Mouse (Mus musculus) liver, adult 2 months (tissue): ENCODE measurements at regions not wholly inside any gene's neighbourhood (a gene's known extent, or its start where the extent isn't known, plus 50 kb on each side); places are given as distances from the start of the nearest gene placed in this dataset.
A peak's percentile ranks its signal among the peaks of the same experiment; 100 is the strongest.

Experiments used
- DNase-seq: peaks from one replicate; pipeline ENCODE4 v3.0.0-alpha.2; 2011; ENCODE audit warnings: low read depth, low spot score; ENCODE audit errors: extremely low read depth
- H3K27ac ChIP-seq: fragments of 200-500 bp; replicated peaks from 2 replicates; pipeline ENCODE4 v1.5.1; 2012; ENCODE audit warnings: low read depth, mild to moderate bottlenecking, control low read depth, inconsistent platforms, low read length; ENCODE audit not compliant: insufficient read depth
- H3K27me3 ChIP-seq: fragments of 200-500 bp; 2 replicates; pipeline ENCODE4 v1.6.1; 2012; ENCODE audit warnings: mild to moderate bottlenecking, moderate library complexity, low read length, inconsistent platforms; ENCODE audit not compliant: control insufficient read depth, insufficient read depth
- H3K36me3 ChIP-seq: fragments of 200-500 bp; 2 replicates; pipeline ENCODE4 v1.6.1; 2012; ENCODE audit warnings: low read length, inconsistent platforms; ENCODE audit not compliant: control insufficient read depth, insufficient read depth
- H3K4me1 ChIP-seq: fragments of 200-500 bp; 2 replicates; pipeline ENCODE4 v1.6.1; 2011; ENCODE audit warnings: low read length; ENCODE audit not compliant: control insufficient read depth, insufficient read depth
- H3K4me3 ChIP-seq: fragments of 200-500 bp; 2 replicates; pipeline ENCODE4 v1.5.1; 2011; ENCODE audit warnings: low read depth, mild to moderate bottlenecking, control low read depth, low read length, moderate library complexity; ENCODE audit not compliant: insufficient read depth
- H3K79me2 ChIP-seq: fragments of 200-500 bp; 2 replicates; pipeline ENCODE4 v1.6.1; 2012; ENCODE audit warnings: inconsistent platforms, mild to moderate bottlenecking, low read length, moderate library complexity; ENCODE audit not compliant: control insufficient read depth, insufficient read depth
- H3K9ac ChIP-seq: fragments of 200-500 bp; 2 replicates; pipeline ENCODE4 v1.6.1; 2012; ENCODE audit warnings: low read depth, mild to moderate bottlenecking, control low read depth, inconsistent platforms, low read length
- CTCF ChIP-seq: fragments of 200-500 bp; IDR thresholded peaks from 2 replicates; pipeline ENCODE4 v1.5.1; 2011; ENCODE audit warnings: low read depth, low read length, control low read depth
- POLR2A ChIP-seq: fragments of 200-500 bp; IDR thresholded peaks from 2 replicates; pipeline ENCODE4 v1.6.1; 2011; ENCODE audit warnings: low read length, control low read depth; ENCODE audit not compliant: insufficient read depth; ENCODE audit errors: extremely low read depth
- WGBS: fragments of 180-500 bp; shearing (Covaris S2); methylation state at CpG from one replicate; pipeline ENCODE4 v1.1.7; 2018; 5-methylcytosine and 5-hydroxymethylcytosine counted together

GRCm38 (mm10) chr7:130002002-130002401, 410.3 kb downstream of the Wdr11 start:
- no peaks in the 10 kb centered on the region for H3K27me3 ChIP-seq
- no peaks in the 10 kb centered on the region for H3K36me3 ChIP-seq
- 34% methylated on average over 12 of the region's 12 CpGs for WGBS
- H3K4me1 ChIP-seq, result no peaks in the 10 kb centered on the region
- TF ChIP-seq POLR2A, result no peak
- no peak for TF ChIP-seq CTCF
- no peak overlapping the region for H3K4me3 ChIP-seq
- no peak overlapping the region for H3K9ac ChIP-seq
- no peak overlapping the region for H3K27ac ChIP-seq
- DNase-seq, result peak; percentile 34
- H3K79me2 ChIP-seq, result no peaks in the 10 kb centered on the region

DNA sequence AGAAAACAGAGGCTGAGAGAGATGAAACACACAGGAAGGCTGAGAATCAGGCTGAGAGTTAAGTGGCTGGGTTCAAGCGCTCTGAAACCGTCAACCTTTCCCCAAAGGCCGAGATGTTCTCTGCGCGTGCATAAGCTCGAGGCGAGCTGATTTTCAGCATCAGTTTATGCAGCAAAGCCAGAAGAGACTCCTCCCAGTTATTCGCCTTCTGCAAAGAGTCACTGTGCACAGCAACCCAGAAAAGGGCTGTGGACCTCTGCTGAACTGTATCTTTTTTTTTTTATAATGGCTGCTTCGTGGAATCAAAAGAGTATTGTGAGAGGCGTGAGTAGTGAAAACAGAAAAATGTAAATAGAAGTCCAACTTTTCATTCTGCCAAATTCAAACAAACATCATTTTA, 413.7 kb downstream of the Wdr11 start:
- no peak overlapping the region for H3K27ac ChIP-seq
- no peak overlapping the region for H3K9ac ChIP-seq
- peak; percentile 24 for DNase-seq
- TF ChIP-seq POLR2A, result no peak
- no peak for TF ChIP-seq CTCF
- H3K79me2 ChIP-seq, result no peaks in the 10 kb centered on the region
- H3K27me3 ChIP-seq, result no peaks in the 10 kb centered on the region
- H3K36me3 ChIP-seq, result no peaks in the 10 kb centered on the region
- 82% methylated on average over 10 of the region's 10 CpGs for WGBS
- H3K4me1 ChIP-seq, result no peaks in the 10 kb centered on the region
- H3K4me3 ChIP-seq, result no peak overlapping the region

DNA sequence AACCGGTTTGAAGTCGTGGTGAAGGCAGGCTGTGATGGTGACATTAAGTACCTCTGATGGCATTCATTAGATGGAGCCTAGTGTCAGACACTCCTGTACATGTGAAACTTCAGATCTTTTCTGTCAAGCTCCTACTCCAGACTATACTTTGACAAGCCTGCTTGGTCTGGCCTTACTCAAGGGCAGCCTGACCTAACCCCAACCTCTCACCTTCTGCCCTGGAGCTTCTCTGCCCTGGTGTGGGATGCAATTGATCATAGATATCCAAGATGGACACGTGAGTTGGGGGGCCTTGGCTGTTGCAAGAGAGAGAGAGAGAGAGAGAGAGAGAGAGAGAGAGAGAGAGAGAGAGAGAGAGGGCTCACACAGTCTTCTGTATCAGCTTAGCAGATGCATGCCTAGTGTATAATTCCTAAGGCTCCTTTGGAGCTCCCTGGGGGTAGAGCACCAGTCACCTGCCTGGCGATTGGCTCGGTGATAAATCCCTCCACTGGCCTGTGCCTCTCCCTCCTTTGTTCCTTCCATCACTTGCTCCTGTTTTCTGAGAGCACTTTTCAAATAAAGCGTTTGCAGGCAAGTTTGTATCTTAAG, 416.4 kb downstream of the Wdr11 start:
- no peak for DNase-seq
- 65% methylated on average over 6 of the region's 6 CpGs for WGBS
- H3K9ac ChIP-seq, result no peak overlapping the region
- H3K36me3 ChIP-seq, result no peaks in the 10 kb centered on the region
- no peaks in the 10 kb centered on the region for H3K27me3 ChIP-seq
- TF ChIP-seq POLR2A (no peak), CTCF (no peak)
- H3K27ac ChIP-seq, result no peak overlapping the region
- no peaks in the 10 kb centered on the region for H3K79me2 ChIP-seq
- no peaks in the 10 kb centered on the region for H3K4me1 ChIP-seq
- no peak overlapping the region for H3K4me3 ChIP-seq

DNA sequence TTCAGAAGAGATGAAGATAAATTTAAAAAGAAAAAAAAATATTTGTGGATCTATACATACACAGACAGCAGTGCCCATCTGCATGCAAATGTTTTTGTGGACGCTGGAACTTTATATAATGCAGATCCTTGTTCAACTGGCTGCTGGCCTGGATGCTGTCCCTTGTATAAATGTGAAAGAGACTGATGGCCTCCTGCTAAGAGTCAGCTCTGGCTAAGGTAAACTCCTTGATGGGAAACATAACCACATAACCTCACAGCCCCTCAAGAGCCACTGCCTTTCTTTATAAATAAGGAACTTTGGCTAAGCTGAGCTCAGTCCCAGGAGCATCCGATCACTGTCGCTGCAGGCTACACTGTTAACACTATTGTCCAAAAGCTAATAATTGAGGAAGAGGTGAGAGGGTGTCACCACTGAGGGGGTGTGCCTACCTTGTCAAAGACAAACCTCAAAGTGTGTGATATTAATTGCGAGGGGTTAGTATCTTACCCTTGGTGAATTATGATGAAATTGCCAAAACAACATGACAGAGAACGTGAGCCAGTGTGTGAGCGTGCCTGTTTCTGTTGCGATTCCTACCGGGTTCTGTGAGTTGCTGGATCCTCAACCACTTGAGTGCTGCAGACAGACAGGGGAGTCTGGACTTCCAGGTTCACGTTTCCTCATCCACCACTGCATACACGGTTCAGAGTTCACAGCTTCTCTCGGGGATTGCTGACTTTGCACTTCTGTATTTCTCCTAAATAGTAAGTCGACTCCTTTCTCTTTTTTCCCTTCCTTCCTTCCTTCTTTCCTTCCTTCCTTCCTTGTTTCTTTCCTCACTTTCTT, 417.1 kb downstream of the Wdr11 start:
- 60% methylated on average over 12 of the region's 12 CpGs for WGBS

GRCm38 (mm10) chr7:130012067-130012466, 420.4 kb downstream of the Wdr11 start:
- DNase-seq, result no peak
- TF ChIP-seq CTCF (no peak), POLR2A (no peak)
- 79% methylated on average over 8 of the region's 8 CpGs for WGBS
- no peak overlapping the region for H3K9ac ChIP-seq
- no peaks in the 10 kb centered on the region for H3K36me3 ChIP-seq
- no peaks in the 10 kb centered on the region for H3K4me1 ChIP-seq
- no peak overlapping the region for H3K4me3 ChIP-seq
- H3K79me2 ChIP-seq, result no peaks in the 10 kb centered on the region
- H3K27me3 ChIP-seq, result no peaks in the 10 kb centered on the region
- H3K27ac ChIP-seq, result no peak overlapping the region

More for the DNA sequence above, 417.1 kb downstream of the Wdr11 start:
- no peaks in the 10 kb centered on the region for H3K4me1 ChIP-seq
- no peak for DNase-seq
- H3K9ac ChIP-seq, result no peak overlapping the region
- no peak overlapping the region for H3K27ac ChIP-seq
- TF ChIP-seq CTCF, result no peak
- no peak for TF ChIP-seq POLR2A
- no peaks in the 10 kb centered on the region for H3K79me2 ChIP-seq
- H3K27me3 ChIP-seq, result no peaks in the 10 kb centered on the region
- H3K4me3 ChIP-seq, result no peak overlapping the region
- H3K36me3 ChIP-seq, result no peaks in the 10 kb centered on the region

DNA sequence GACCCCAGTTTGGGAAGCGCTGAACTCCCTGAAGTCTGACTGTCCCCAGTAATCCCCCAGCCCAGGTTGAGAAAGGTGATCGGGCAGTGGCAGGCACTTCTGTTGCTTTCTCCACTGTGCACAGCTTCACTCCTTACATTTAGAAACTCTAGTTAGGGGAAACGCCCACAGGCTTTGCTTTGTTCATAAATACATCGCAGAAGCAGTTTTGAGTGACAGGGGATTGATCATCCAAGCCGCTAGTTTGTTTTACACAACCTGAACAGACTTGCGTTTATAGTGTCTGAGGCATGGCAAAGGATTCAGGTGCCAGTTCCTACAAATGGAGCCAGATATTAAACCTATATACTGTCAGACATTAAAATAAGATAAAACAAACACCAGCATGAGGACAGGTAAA, 421.4 kb downstream of the Wdr11 start:
- Histone ChIP-seq H3K79me2 (no peaks in the 10 kb centered on the region), H3K27me3 (no peaks in the 10 kb centered on the region), H3K4me1 (no peaks in the 10 kb centered on the region), H3K27ac (no peak overlapping the region), H3K9ac (no peak overlapping the region), H3K4me3 (no peak overlapping the region), H3K36me3 (no peaks in the 10 kb centered on the region)
- WGBS, result 87% methylated on average over 6 of the region's 6 CpGs
- no peak for TF ChIP-seq POLR2A
- TF ChIP-seq CTCF, result no peak
- no peak for DNase-seq
